Mouse (Mus musculus): ENCODE results near the gene 1700001F09Rik. TPM values are rescaled to one million over a fixed set of nuclear protein-coding genes. Genes with fewer than 3 reads are reported as not detected.
"Not testable (repeated sequence)": the region's sequence is repeated elsewhere in the genome, so short reads cannot be mapped to it uniquely, and the experiment has no call there.

The 1700001F09Rik gene
- not detected in 2 replicates for polyA plus RNA-seq (2014; fragmentation: Nextera tagmentation; extraction: Ambion mirVana)

DNA sequence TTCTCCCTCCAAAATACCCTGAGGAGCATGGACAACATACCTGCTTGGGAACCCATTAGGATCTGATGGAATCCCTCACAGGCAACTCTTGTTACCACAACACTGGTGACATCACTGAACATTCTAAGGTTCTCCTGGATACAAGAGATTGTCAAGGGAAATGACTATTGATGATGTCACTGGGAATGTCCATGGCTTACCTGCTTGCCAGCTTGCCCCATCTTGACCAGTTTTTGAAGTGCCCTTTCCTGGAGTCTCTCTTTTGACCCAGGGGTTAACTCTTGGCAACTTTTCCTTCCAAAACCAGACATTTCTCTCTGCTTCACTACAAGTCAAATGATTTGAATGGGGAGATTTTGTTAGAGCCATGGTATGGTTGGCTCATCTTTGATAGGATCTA lies at the start of gene 1700001F09Rik:
Gene 1700001F09Rik, minus strand, starts transcription at position 101 of the 400 bp plus-strand sequence.
- not testable (repeated sequence) for H3K4me3 ChIP-seq (ENCODE audit: low read depth, low read length); H3K9ac ChIP-seq (replicated peaks; ENCODE audit: low read depth, low read length); ATAC-seq (ENCODE audit: insufficient number of reproducible peaks, insufficient read depth, low FRiP score, low read depth); H3K27me3 ChIP-seq (ENCODE audit: control insufficient read depth, insufficient read depth, low read length); H3K36me3 ChIP-seq (ENCODE audit: control insufficient read depth, insufficient read depth, low read length); H3K9me3 ChIP-seq (ENCODE audit: control insufficient read depth, low read depth, low read length); H3K27ac ChIP-seq (ENCODE audit: low read length); H3K4me2 ChIP-seq (replicated peaks; ENCODE audit: low read depth, low read length); H3K4me1 ChIP-seq (ENCODE audit: control insufficient read depth, insufficient read depth, low read length)

DNA sequence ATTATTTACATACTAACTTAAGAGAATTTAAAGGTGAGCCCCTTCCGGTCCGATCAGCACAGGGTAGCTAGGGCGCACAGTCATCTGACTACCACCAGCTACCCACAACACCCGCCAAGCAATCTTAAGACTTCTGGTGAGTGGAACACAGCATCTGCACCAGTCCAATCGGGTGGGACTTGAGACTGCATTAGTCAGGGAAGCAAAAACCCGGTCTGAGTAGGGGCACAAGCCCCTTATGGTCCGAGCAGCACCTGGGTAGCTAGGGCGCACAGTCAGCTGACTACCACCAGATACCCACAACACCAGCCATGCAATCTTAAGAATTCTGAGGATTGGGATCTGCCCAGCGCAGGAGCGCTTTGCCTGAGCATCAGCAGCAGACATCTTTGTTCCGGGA lies 14.1 kb upstream of the 1700001F09Rik start:
- not testable (repeated sequence) for H3K27ac ChIP-seq (ENCODE audit: low read length); H3K9me3 ChIP-seq (ENCODE audit: control insufficient read depth, low read depth, low read length); H3K27me3 ChIP-seq (ENCODE audit: control insufficient read depth, insufficient read depth, low read length); H3K36me3 ChIP-seq (ENCODE audit: control insufficient read depth, insufficient read depth, low read length); H3K9ac ChIP-seq (replicated peaks; ENCODE audit: low read depth, low read length); H3K4me1 ChIP-seq (ENCODE audit: control insufficient read depth, insufficient read depth, low read length); H3K4me3 ChIP-seq (ENCODE audit: low read depth, low read length); ATAC-seq (ENCODE audit: insufficient number of reproducible peaks, insufficient read depth, low FRiP score, low read depth); H3K4me2 ChIP-seq (replicated peaks; ENCODE audit: low read depth, low read length)
- WGBS: 83% methylated on average over 11 of the region's 11 CpGs

DNA sequence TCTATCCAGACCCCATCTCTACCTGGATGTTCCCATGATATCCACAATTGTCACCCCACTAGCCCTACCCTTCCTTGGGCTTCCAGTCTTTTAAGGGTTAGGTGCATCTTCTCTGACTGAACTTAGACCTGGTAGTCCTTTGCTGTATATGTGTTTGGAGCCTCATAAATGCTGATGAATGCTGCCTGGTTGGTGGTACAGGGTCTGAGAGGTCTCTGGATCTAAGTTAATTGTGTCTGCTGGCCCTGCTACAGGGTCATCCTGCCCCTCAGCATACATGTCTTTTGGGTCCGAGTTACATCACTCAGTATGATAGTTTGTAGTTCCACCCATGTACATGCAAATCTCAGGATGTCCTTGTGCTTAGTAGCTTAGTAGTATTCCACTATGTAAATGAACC lies 11.6 kb upstream of the 1700001F09Rik start:
- H3K27ac ChIP-seq (ENCODE audit: low read length); H3K4me1 ChIP-seq (ENCODE audit: control insufficient read depth, insufficient read depth, low read length); H3K9me3 ChIP-seq (ENCODE audit: control insufficient read depth, low read depth, low read length); ATAC-seq (ENCODE audit: insufficient number of reproducible peaks, insufficient read depth, low FRiP score, low read depth); H3K4me2 ChIP-seq (replicated peaks; ENCODE audit: low read depth, low read length); H3K4me3 ChIP-seq (ENCODE audit: low read depth, low read length); H3K36me3 ChIP-seq (ENCODE audit: control insufficient read depth, insufficient read depth, low read length); H3K9ac ChIP-seq (replicated peaks; ENCODE audit: low read depth, low read length); H3K27me3 ChIP-seq (ENCODE audit: control insufficient read depth, insufficient read depth, low read length): not testable (repeated sequence)
- 63% methylated on average over 1 of the region's 1 CpGs for WGBS

DNA sequence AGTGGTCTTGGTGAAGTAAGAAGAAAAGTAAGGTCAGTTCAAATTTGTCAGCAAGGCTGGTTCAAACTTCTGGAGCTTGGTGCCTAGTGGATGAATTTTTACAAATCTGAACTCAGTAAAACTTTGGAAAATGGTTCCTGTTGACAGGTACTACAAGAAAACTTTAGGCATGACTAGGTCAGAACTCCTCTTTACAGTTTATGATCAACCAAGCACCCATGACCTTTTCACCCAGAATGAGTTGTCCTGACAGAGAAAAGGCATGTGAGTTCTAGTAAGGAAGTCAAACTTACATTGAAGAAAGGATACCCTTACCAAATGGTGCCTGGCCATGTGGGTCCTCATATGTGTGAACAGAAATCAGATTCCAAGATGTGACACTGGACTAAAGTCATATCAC lies 9.9 kb upstream of the 1700001F09Rik start:
- not testable (repeated sequence) for H3K4me3 ChIP-seq (ENCODE audit: low read depth, low read length); ATAC-seq (ENCODE audit: insufficient number of reproducible peaks, insufficient read depth, low FRiP score, low read depth); H3K36me3 ChIP-seq (ENCODE audit: control insufficient read depth, insufficient read depth, low read length); H3K4me1 ChIP-seq (ENCODE audit: control insufficient read depth, insufficient read depth, low read length); H3K27ac ChIP-seq (ENCODE audit: low read length); H3K4me2 ChIP-seq (replicated peaks; ENCODE audit: low read depth, low read length); H3K9ac ChIP-seq (replicated peaks; ENCODE audit: low read depth, low read length); H3K9me3 ChIP-seq (ENCODE audit: control insufficient read depth, low read depth, low read length); H3K27me3 ChIP-seq (ENCODE audit: control insufficient read depth, insufficient read depth, low read length)

DNA sequence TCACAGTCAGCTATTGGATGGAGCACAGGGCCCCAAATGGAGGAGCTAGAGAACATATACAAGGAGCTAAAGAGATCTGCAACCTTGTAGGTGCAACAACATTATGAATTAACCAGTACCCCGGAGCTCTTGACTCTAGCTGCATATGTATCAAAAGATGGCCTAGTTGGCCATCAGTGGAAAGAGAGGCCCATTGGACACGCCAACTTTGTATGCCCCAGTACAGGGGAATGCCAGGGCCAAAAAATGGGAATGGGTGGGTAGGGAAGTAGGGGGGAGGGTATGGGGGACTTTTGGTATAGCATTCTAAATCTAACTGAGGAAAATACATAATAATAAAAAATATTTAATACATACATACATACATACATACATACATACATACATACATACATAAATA lies 5.3 kb upstream of the 1700001F09Rik start:
- not testable (repeated sequence) for H3K9me3 ChIP-seq (ENCODE audit: control insufficient read depth, low read depth, low read length); H3K27me3 ChIP-seq (ENCODE audit: control insufficient read depth, insufficient read depth, low read length); H3K27ac ChIP-seq (ENCODE audit: low read length); H3K36me3 ChIP-seq (ENCODE audit: control insufficient read depth, insufficient read depth, low read length); H3K4me2 ChIP-seq (replicated peaks; ENCODE audit: low read depth, low read length); H3K4me1 ChIP-seq (ENCODE audit: control insufficient read depth, insufficient read depth, low read length); H3K9ac ChIP-seq (replicated peaks; ENCODE audit: low read depth, low read length); ATAC-seq (ENCODE audit: insufficient number of reproducible peaks, insufficient read depth, low FRiP score, low read depth); H3K4me3 ChIP-seq (ENCODE audit: low read depth, low read length)
- 89% methylated on average over 2 of the region's 2 CpGs for WGBS

DNA sequence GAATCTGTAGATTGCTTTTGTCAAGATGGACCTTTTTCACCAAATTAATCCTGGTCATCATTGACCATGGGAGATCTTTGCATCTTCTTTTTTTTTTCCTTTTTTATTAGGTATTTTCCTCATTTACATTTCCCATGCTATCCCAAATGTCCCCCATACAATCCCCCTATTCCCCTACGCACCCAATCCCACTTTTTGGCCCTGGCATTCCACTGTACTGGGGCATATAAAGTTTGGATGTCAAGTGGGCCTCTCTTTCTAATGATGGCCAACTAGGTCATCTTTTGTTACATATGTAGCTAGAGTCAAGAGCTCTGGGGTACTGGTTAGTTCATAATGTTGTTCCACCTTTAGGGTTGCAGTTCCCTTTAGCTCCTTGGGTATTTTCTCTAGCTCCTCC lies 10.0 kb downstream of the 1700001F09Rik start:
- 57% methylated on average over 1 of the region's 1 CpGs for WGBS
- H3K27ac ChIP-seq (ENCODE audit: low read length); ATAC-seq (ENCODE audit: insufficient number of reproducible peaks, insufficient read depth, low FRiP score, low read depth): not testable (repeated sequence)

DNA sequence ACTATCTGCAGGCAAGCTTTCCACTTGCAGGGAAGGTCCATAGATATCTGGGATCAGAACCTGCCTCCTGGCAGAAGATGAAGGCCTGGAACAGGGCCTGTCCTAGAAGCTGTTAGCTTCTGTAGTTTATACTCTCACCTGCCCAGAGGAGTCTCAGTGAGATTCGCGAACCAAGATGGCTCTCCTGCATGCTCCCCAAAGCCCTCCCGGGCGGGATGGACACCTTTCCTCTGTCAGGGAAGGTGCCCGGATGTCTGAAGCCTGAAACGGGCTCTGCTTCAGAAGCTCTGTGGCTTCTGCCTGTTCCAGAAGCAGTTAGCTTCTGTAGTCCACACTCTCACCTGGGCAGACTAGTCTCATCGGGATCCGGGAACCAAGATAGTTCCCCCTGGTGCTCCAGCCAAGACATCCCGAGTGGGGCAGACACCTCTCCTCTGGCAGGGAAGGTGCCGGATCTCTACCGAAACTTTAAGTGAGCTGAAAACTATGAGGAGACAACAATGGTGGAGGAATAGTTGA lies 16.2 kb downstream of the 1700001F09Rik start:
- 88% methylated on average over 9 of the region's 11 CpGs for whole genome bisulfite sequencing

More for the DNA sequence above, 10.0 kb downstream of the 1700001F09Rik start:
- not testable (repeated sequence) for H3K9me3 ChIP-seq (ENCODE audit: control insufficient read depth, low read depth, low read length); H3K4me2 ChIP-seq (replicated peaks; ENCODE audit: low read depth, low read length); H3K36me3 ChIP-seq (ENCODE audit: control insufficient read depth, insufficient read depth, low read length); H3K27me3 ChIP-seq (ENCODE audit: control insufficient read depth, insufficient read depth, low read length); H3K4me3 ChIP-seq (ENCODE audit: low read depth, low read length); H3K4me1 ChIP-seq (ENCODE audit: control insufficient read depth, insufficient read depth, low read length); H3K9ac ChIP-seq (replicated peaks; ENCODE audit: low read depth, low read length)

DNA sequence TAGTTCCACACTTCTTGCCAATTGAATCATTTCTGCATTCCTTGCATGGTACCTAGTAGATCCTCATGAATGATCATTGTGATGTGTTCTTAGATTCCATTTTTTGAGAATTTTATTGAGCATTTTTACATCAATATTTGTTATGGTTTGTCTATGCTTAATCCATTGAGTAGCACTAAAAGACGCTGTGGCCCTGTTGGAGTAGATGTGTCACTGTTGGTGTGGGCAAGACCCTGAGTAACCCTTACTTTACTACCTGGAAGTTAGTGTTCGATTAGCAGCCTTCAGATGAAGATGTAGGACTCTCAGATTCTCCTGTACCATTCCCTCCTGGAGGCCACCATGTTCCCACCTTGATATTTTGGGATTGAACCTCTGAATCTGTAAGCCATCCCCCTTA lies 19.0 kb downstream of the 1700001F09Rik start:
- H3K27me3 ChIP-seq (ENCODE audit: control insufficient read depth, insufficient read depth, low read length); H3K4me1 ChIP-seq (ENCODE audit: control insufficient read depth, insufficient read depth, low read length); ATAC-seq (ENCODE audit: insufficient number of reproducible peaks, insufficient read depth, low FRiP score, low read depth); H3K9me3 ChIP-seq (ENCODE audit: control insufficient read depth, low read depth, low read length); H3K4me2 ChIP-seq (replicated peaks; ENCODE audit: low read depth, low read length); H3K9ac ChIP-seq (replicated peaks; ENCODE audit: low read depth, low read length); H3K4me3 ChIP-seq (ENCODE audit: low read depth, low read length); H3K36me3 ChIP-seq (ENCODE audit: control insufficient read depth, insufficient read depth, low read length); H3K27ac ChIP-seq (ENCODE audit: low read length): not testable (repeated sequence)
- 71% methylated on average over 2 of the region's 2 CpGs for WGBS

More for the DNA sequence above, 16.2 kb downstream of the 1700001F09Rik start:
- not testable (repeated sequence) for H3K9ac ChIP-seq (replicated peaks; ENCODE audit: low read depth, low read length); ATAC-seq (ENCODE audit: insufficient number of reproducible peaks, insufficient read depth, low FRiP score, low read depth); H3K9me3 ChIP-seq (ENCODE audit: control insufficient read depth, low read depth, low read length); H3K4me2 ChIP-seq (replicated peaks; ENCODE audit: low read depth, low read length); H3K36me3 ChIP-seq (ENCODE audit: control insufficient read depth, insufficient read depth, low read length); H3K4me1 ChIP-seq (ENCODE audit: control insufficient read depth, insufficient read depth, low read length); H3K4me3 ChIP-seq (ENCODE audit: low read depth, low read length); H3K27ac ChIP-seq (ENCODE audit: low read length); H3K27me3 ChIP-seq (ENCODE audit: control insufficient read depth, insufficient read depth, low read length)

DNA sequence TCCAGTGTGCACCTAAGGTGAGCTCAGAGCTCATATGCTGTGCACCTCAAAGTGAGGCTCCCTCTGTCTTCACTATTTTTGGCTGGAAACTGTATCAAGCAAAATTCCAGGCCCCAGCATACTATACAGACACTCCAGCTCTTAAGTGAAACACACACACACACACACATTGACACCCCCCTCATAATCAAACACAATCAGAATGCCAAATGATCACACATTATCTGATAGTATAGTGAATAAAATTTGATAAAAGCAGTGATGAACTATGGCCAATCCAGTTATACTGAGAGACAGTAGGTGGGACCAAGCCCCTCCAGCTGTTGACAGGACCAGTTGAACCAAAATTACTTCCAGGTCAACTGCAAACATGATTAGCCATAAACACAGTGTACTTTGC lies 28.1 kb downstream of the 1700001F09Rik start:
- not testable (repeated sequence) for H3K27me3 ChIP-seq (ENCODE audit: control insufficient read depth, insufficient read depth, low read length); H3K36me3 ChIP-seq (ENCODE audit: control insufficient read depth, insufficient read depth, low read length); H3K9me3 ChIP-seq (ENCODE audit: control insufficient read depth, low read depth, low read length); H3K4me1 ChIP-seq (ENCODE audit: control insufficient read depth, insufficient read depth, low read length); H3K9ac ChIP-seq (replicated peaks; ENCODE audit: low read depth, low read length); H3K4me3 ChIP-seq (ENCODE audit: low read depth, low read length); H3K4me2 ChIP-seq (replicated peaks; ENCODE audit: low read depth, low read length); H3K27ac ChIP-seq (ENCODE audit: low read length); ATAC-seq (ENCODE audit: insufficient number of reproducible peaks, insufficient read depth, low FRiP score, low read depth)
